Mouse (Mus musculus): ENCODE results near the gene Gm49425. TPM values are rescaled to one million over a fixed set of nuclear protein-coding genes. Genes with fewer than 3 reads are reported as not detected.

Gm49425 gene
- total RNA-seq, 2 experiments from 2014 or later = not detected

DNA sequence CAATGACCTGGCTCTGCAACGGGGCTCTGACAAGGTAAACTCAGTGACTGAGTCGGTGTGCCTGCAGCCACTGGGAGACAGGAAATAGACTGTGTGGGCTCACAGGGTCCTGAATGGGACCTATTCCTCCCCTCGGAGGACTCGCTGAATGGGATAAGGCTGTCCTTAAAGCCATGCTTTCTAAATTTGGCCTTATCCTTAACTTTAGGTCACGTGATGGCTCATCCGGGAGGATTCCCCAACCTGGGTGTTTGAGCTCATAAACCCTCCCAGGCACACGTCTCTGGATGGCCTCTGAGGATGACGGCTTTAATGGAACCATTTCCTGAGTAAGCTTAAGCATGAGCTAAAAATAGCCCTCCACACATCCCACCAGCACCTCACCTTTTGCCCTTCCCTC lies 24.3 kb downstream of the Gm49425 start:
- intact Hi-C loops (cut with DNase I) = no loop called here
- no peak for DNase-seq

GRCm38 (mm10) chr15:101491431-101491830 lies 25.6 kb downstream of the Gm49425 start, which contains the start of gene Krt83:
Gene Krt83 (minus strand): TSS chr15:101491512.
- no peak for DNase-seq
- intact Hi-C loops (cut with DNase I) = no loop called here

GRCm38 (mm10) chr15:101485911-101486635 lies 31.0 kb downstream of the Gm49425 start:
- no peak for DNase-seq
- intact Hi-C loops (cut with DNase I) = no loop called here

- intact Hi-C loops (cut with DNase I) = no loop called here
- DNase-seq = no peak
Observed at GRCm38 (mm10) chr15:101484939-101485338, 32.1 kb downstream of the Gm49425 start.

- intact Hi-C loops (cut with DNase I) = no loop called here
Observed at GRCm38 (mm10) chr15:101483646-101484045, 33.4 kb downstream of the Gm49425 start.

GRCm38 (mm10) chr15:101482056-101482455 lies 35.0 kb downstream of the Gm49425 start:
- intact Hi-C loops (cut with DNase I) = no loop called here
- no peak for DNase-seq

More at GRCm38 (mm10) chr15:101483646-101484045, 33.4 kb downstream of the Gm49425 start:
- DNase-seq = no peak

- DNase-seq = no peak
- intact Hi-C loops (cut with DNase I) = no loop called here
Observed at GRCm38 (mm10) chr15:101479666-101480060, 37.4 kb downstream of the Gm49425 start.

GRCm38 (mm10) chr15:101479007-101479665 lies 37.9 kb downstream of the Gm49425 start:
- DNase-seq = peak; percentile 17 to 38
- intact Hi-C loops (cut with DNase I) = no loop called here

GRCm38 (mm10) chr15:101472952-101473528 lies 44.0 kb downstream of the Gm49425 start, which contains the start of gene Krt86:
Gene Krt86 (plus strand): TSS chr15:101473478.
- peak in 1 of 2 experiments; percentile 14 for DNase-seq

DNA sequence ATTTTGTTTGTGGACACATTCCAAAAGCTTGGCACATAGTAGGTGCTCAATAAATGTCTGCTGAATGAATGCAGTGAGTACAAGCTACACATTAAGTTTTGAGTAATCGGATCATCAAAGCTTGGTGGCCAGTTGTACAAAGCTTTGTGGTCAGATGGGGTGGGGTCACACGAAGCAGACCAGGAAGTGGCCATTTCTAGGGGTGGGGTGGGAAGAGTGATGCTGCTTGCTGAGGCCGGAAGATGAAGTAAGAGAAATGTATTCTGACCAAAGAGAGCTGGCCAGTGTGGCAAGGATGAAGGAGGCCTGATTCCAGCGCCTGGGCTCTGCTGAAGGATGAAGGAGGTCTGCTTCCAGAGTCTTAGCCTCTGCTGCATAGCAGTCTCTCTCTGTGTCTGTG lies 48.0 kb downstream of the Gm49425 start:
- no peak for DNase-seq
- intact Hi-C loops (cut with DNase I) = no loop called here

More at GRCm38 (mm10) chr15:101472952-101473528, 44.0 kb downstream of the Gm49425 start, which contains the start of gene Krt86:
- intact Hi-C loops (cut with DNase I) = no loop called here

Small RNAs within 50 kb of the gene (microRNA-seq; reads per million reads assigned to microRNA genes)
- 0 reads per million in 2 experiments for gene Gm44393 (ENCODE audit: borderline number of aligned reads in 2 of 2)

Other genes with a start within 250 kb of the Gm49425 start
- gene Atg101, start 233.0 kb downstream of the Gm49425 start, total RNA-seq (2021) = 10 to 100 TPM; 23.7 to 23.9 TPM
- gene 6030408B16Rik, start 224.0 kb downstream of the Gm49425 start, total RNA-seq (2021) = 1 to 10 TPM in 1 of 2 experiments, under 1 TPM in 1; 0.94 to 1.4 TPM
- 1 to 10 TPM; 2.0 to 2.1 TPM for gene Krt80, start 147.1 kb downstream of the Gm49425 start, total RNA-seq (2021)
- gene Krt7, start 106.2 kb downstream of the Gm49425 start, total RNA-seq (2021) = 1 to 10 TPM; 2.1 to 2.9 TPM
- not detected for gene Krt87, start 78.5 kb downstream of the Gm49425 start, total RNA-seq (2021)
- not detected for gene Krt88, start 69.5 kb downstream of the Gm49425 start, total RNA-seq (2021)
- gene Krt81, start 53.5 kb downstream of the Gm49425 start, total RNA-seq (2021) = not detected
- gene Krt86, start 43.8 kb downstream of the Gm49425 start, total RNA-seq (2021) = not detected
- not detected for gene Krt83, start 25.7 kb downstream of the Gm49425 start, total RNA-seq (2021)
- not detected for gene Krt84, start 15.6 kb upstream of the Gm49425 start, total RNA-seq (2021)
- gene Krt82, start 33.4 kb upstream of the Gm49425 start, total RNA-seq (2021) = not detected
- not detected for gene Krt90, start 45.7 kb upstream of the Gm49425 start, total RNA-seq (2021)
- not detected for gene Krt75, start 56.6 kb upstream of the Gm49425 start, total RNA-seq (2021)
- not detected for gene Gm5414, start 110.9 kb upstream of the Gm49425 start, total RNA-seq (2021)
- gene Gm5478, start 130.1 kb upstream of the Gm49425 start, total RNA-seq (2021) = not detected
- not detected for gene Krt6b, start 163.0 kb upstream of the Gm49425 start, total RNA-seq (2021)
- gene Krt6a, start 177.0 kb upstream of the Gm49425 start, total RNA-seq (2021) = not detected
- gene Krt5, start 195.6 kb upstream of the Gm49425 start, total RNA-seq (2021) = not detected
- gene Krt71, start 225.8 kb upstream of the Gm49425 start, total RNA-seq (2021) = not detected

All from heart, postnatal 36 days (tissue).